Mouse (Mus musculus): ENCODE measurements around the gene Tnip3.

The Tnip3 gene

DNA sequence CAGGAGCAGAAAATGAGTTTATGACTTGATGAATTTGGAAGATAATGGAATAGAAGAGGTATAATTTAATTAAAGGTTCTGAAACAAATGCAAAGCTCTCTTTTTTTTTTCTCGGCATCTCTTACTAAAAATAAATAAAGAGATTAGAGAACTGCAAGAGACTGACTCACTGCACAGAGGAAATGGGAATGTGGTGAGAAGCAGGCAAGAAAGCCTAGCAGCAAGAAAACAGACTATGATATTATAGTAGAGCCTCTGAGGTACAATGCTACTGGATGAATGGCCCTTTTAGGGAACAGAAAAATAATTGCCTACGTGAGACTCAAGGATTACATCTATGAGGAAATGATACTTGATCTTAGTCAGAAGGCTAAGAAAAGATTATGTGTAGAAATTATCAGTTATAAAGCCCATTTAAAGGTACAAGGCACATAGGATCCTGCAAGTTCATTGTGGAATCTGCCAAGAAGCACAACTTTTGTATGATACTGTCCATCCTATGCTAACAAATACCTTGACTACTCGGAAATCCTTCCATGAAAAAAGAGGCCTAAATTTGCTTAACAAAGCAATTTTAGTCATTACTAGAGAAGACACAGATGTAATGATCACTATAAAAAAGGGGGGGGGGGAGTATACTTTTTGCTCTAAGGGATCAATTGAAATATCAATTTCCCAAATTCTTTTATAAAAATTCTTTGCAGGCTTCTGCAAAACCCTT, 60.4 kb downstream of the Tnip3 start:
- no peak for DNase-seq

DNA sequence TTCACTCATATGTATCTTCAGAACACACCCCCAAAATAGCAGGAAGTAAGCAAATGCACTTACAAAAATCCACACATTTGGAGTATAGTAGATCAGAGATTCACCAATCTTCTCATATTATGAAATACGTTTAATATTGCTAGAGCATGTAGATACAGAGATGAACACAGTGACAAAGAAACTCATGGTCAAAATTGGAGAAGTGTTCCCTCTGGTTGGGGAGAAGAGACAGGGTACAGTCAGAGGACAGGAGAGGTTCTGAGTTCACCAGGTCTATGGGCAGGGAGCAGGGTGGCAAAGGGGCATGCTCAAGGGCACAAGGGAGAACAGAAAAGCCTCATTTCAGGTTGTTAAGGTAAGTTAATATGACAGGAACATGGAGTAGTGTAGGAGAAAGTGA, 63.7 kb downstream of the Tnip3 start:
- DNase-seq, result no peak

DNA sequence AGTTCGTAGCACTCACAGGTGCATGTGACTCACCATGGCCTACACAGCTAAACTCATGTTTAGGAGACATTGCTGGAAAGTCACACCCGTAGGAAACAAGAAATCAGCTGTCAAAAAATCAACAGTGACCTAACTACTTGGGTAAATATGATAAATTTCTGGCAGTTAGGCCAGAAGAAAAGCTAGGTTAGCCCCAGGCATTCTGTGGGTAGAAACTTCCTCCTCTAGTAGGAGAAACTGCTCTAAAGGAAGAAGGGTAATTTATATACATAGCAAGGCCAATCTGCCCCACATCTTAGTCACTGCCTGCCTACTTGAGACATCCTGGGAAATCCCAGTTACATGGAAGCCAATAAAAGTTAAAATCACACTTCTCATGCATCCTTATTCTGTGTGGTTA, 64.9 kb downstream of the Tnip3 start:
- DNase-seq, result no peak

DNA sequence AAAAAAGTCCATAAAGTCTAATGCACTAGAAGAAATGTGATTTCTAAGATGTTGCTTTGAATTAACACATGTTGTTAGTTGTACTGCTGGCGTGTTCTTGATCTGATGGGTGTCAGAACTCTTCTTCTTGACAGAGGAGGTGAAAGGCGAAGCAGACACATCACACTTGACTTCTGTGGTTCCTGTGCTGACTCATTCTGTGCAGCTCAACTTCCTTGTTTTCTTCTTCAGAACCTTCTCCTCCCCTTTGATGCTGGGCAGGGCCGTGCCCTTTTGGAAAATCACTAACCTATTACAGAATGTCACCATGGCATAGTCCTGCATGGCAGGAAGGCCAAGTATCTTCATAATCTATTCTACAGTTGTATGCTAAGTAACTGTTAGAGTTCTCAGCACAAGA, 69.1 kb downstream of the Tnip3 start:
- no peak for DNase-seq

DNA sequence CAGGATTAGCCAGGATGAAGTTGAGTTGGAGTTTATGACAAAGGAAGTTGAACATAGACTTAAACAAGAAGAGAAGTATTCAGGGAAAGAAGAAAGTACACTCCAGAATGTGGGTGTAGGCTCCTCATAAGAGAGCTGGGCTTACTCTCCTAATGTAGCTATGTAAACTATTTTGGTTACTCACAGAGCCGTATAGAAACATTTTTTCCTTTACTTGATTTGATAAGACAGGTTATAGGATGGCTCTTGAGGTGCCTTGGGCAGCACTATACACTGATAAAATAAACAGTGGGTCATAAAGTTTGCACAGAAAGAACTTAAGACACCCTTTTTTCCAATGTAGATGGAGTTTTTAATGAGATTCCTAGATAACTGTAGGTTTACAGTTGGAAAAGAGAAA, 70.3 kb downstream of the Tnip3 start:
- DNase-seq, result no peak

DNA sequence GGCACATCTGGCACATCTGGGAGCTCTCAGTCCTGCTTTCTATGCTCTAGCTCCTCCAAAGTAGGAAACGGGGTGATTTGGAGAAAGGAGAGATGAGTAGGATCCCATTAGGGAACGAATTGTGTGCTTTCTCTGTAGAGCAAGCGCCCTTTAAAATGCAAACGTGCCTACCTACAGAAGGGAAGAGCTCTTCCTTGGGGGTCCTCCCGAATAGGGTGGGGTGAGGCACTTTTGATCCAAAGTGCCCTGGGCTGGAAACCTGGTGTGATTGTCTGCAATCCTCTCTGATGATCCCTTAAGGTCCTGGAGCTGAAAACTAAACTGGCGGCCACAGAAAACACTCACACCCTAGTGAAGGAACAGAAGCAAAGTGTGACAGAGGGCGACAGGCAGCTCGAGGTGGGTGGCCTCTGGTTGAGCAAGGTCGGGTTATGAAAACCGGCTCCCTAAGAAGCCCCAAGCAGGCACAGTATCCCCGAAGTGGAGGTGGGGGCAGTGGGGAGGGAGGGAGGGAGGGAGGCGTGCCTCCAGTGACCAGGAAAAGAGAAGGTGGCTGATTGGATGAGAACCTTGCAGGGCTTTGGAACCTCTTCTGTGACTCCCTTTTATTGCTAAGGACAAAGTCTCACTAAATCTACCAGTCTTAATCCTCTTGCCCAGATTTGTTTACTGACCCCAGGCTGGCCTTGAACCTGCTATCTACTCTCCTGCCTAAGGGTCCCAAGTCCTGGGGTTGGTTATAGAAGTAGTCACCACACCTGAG, 72.1 kb downstream of the Tnip3 start:
- DNase-seq, result no peak

DNA sequence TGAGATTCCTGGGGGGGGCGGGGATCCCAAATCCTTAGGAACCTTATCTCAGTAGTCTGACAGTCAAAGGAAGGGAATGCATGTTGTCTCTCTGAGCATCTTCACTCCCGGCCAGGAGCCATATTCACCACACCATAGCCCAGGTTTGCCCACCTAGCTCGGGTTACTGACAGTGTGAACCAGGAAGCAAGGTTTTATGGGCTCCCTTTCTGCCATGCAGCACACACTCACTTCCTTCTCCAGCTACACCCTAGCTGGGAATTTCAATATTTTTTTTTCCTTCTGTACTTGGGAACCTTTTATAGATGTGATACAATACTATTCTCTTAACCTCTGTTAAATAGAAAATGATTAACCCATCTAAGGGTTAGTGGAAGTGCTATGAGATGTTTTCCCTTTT, 73.4 kb downstream of the Tnip3 start:
- DNase-seq, result no peak

DNA sequence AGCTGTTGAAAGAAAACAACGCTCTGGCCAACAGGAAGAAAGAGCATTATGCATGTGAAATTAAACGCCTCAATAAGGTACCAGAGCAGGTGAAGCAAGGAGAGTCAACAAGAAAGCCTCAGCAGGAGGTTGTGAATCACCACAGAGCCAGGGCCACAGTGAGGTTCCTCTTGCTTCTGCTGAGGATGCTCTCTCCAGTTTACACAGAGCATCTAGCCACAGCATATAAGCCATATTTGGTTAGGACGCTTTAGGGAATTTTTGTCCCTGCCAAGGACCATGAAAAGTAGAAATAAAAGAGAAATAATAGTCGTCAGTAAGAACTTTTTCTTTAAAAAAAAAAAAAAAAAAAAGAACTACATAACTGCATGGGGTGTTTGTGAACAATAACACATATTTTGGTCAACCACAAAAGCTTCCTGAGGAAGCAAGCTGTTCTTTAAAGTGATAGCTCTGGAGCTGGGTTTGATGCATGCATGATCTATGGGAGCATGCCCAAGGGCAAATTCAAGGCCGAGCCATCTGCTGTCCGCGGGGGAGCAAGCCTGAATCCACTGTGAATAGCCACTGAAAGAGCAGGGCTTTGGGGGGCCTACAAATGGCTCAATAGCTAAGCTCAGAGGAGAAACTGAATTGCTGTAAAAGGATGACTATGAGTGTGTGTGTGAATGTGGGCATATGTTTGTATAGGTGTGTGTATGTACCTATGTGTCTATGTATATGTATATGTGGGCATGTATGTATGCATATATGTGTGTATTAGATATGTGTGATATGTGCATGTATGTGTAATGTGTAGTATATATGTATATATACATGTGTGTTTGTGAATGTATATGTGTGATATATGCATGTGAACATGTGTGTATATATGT, 75.0 kb downstream of the Tnip3 start:
- no peak for DNase-seq

DNA sequence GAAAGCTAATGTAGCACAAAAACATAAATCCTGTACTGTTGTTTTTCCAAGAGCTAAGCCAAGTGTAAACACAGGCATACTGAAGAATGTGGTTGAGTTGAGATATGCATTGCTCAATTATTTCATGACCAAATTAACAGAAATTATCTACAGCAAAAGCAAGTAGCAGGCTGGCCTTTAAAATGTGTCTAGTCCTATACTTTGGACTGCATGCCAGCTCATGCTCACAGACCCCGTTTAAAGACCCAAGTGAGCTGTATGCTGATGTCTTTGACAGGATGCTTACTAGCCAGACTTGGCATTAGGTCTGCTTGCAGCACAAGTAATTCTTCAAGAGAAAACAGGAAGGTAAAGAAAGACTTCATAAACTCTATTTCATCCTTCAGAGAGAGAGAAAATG, 75.8 kb downstream of the Tnip3 start:
- no peak for DNase-seq

DNA sequence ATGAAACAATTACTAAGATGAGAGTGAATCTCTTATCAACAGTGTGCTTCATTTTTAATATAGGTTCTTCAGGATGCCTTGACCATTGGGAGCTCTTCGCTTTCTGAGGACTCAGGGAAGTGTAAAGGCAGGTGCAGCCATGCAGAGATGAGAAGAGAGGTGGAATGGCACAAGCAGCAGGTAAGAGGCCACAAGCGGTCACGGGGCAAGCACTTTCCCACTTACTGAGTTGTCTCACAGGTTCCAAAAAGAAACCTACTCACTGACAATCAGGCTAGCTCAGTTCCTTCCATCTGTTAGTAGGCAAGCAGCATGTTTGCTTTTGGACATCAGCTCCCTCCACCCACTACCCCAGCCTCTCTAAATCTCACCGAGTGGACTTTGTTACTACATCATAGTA, 80.7 kb downstream of the Tnip3 start:
- no peak for DNase-seq

DNA sequence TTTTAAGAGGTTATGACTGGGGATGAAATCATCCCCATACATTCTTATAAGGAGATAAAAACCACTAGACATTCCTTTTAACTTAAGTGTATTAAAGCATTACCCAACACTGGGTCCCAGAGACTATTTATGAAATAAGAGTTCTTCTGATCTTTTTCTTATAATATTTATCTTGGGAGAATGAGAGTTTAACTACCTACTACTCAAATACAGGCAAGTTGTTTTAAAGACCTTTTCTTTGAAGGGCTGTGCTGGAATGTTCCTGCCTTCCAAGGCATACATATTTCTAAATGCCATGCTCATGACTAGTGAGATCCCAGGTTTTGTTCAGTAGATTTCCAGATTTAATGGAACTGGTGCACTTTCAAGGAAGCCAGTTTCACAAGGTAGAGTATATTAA, 81.8 kb downstream of the Tnip3 start:
- DNase-seq, result no peak

DNA sequence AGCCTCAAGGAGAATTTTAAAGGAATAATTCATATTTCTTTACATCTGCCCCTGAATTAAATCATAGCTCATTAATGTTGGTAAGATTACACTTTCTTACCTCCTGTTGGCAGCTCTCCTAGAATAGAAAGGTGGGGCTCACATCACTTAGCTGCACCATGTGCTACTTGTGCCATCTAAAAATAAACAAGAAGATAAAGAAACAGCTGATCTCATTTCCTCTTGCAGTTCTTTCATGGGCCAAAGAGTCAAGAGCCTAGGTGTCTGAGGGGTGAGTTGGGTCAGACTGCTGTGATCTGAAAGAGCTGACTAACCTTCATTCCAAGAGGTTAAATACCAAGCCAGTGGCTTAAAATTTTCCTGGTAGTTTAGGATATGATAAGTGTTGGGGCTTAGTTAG, 86.7 kb downstream of the Tnip3 start:
- DNase-seq, result no peak

DNA sequence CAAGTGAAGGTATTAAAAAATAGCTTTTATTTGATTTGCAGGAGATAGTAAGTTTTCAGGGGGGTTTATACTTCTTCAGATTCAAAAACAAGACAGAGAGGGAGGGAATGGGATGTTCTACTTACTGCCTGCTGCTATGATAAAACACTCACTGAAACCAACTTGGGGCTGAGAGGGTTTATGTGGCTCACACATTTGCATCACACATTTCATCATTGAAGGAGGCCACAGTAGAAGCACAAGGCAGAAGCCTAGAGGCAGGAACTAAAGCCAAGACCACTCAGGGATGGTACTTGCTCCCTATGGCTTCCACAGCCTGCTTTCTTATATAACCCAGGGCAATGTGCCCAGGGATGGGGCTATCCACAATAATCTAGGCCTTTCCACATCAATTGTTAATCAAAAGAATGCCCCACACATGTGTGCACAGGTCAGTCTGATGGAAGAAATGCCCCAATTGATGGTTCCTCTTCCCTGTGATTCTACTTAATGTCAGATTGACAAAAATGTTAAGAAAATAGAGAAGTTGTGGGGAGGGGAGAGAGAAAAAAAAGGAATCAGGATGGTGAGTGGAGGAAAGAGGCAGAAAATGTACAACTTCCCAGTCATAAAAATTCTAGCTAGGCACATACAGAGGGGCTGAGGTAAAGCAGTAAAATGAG, 88.9 kb downstream of the Tnip3 start:
- DNase-seq, result no peak

DNA sequence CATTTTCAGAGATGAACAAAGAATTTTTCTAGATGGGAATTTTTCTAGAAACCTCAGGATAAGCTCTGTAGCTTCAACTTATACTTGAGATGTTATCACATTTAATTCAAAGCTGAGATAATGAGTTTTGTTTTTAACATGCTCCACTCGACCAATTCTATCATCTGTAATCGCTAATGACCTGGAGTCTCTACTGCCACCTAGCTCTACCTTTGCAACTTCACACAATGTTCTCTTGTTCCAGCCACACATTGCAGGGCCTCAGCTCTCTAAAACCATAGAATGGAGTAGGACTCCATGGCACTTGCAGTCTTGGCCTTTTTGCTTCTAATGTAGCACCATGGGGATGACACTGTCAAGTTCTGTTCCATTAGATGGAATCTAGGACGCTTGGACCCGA, 90.5 kb downstream of the Tnip3 start:
- DNase-seq, result no peak

DNA sequence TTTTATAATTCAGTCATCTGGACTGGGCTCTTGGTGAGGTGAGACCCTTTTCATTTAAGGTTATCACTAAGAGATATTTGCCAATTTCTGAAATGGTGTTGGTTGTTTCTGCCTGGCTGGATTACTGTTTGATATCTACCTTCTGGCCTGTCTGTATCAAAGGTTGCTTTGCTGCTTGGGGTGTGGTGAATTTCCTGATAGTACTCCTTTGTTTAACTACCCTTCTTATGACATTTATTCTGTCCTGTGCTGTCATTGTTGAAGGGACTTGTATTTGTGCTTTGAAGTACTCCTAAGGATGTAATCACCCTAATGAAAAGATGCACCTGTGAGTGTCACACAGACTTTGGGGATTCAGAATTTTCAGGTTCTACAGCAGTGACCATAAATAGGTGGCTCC, 96.1 kb downstream of the Tnip3 start:
- DNase-seq, result no peak

DNA sequence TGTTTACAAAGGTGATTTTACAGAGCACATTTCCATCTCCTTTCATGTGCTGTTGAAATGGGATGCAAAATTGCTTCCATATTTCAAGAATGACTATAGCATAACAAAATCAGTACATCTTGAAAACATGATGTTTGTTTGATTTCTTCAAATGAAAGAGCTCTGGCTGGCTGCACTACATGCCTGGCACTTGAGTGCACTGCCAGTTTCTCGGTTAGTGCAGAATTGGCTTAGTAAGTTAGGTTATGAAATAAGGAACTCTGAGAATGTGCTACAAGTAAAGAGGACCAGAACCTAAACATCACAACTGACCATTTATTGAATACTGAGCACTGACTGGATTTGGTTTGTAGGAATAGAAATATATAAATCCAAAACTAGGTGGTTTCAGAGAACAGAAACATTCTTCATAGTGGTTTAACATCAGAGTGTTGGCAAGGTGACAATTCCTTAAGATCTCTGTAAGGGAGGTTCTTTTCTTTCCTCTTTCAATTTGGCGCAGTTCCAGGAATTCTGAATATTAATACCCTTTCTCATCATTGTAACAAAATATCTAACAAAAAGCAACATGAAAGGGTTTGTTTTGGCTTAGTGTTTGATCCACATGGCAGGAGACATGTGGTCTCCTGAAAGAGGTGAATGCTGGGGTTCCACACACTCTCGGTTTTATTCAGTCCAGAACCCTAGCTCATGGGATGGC, 98.1 kb downstream of the Tnip3 start:
- no peak for DNase-seq

DNA sequence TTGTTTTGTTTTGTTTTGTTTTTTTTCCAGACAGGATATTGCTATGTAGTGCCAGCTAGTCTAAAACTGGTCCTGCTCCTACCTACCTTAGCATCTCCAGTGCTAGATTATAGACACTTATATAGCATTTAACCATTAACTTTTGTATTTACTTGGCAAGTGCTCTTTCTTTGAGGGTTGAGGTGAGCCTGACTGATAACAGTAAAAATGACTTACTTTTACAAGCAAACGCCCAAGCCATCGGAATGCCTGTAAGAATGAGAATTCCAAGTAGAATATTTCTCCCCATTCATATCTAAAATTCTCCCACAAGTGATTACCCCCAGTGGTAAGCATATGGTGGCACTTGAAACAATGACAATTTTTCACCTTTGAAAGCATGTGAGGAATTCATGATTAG, 105.5 kb downstream of the Tnip3 start:
- DNase-seq, result no peak

DNA sequence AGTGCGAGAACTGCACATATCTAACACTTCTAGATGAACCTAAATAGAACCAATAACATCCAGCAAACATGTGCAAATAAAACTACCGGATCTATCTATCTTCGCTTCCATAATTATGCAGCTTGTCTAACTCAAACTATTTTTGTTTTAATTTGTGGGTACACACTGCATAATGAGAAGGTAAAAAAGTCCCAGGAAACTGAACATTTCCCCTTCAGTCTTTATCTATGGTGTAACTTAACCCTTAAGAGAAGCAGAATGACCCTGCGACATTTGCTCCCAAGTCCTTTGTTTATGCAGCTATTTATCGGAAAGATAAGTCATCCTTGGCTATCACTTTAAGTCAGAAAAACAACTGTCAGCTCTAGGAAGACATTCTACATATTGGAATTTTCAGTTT, 107.1 kb downstream of the Tnip3 start:
- DNase-seq, result no peak

DNA sequence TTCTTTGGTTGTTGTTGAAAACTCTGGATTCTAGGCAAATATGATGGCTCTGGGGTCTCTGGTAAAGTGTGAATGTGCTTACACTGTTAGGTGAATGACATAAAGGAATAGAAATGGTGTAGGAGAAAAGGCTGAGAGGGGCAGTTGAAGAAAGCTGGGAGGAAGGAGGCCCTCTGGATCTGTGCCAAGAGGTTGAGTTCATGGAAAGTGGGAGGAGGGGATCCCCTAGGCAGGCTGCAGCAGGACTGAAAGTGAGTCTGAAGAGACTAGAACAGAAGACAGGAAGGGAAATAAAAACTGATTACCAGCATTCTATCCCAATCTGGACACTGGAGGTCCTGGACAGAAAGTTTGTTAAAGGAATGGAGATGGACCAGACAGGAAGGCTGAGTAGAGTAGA, 117.3 kb downstream of the Tnip3 start:
- no peak for DNase-seq

DNA sequence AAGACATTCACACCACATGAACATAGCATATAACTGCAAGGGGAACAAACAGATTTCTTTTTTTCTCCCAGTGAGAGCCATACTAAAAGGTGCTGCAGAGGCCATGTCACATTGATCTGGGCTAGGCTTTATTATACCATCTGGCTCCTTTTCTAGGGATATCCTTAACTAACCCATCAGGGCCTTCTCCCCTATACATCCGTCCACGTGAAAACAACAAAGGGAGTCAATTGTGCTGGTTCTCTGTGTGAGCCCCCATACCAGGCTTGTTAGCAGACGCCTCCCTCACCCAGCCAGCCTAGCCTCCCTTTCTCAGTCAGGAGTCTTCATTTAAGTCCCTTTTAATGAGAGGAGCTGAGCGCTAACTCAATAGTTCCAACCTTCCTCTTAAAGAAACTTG, 119.0 kb downstream of the Tnip3 start:
- peak; percentile 8 for DNase-seq

DNA sequence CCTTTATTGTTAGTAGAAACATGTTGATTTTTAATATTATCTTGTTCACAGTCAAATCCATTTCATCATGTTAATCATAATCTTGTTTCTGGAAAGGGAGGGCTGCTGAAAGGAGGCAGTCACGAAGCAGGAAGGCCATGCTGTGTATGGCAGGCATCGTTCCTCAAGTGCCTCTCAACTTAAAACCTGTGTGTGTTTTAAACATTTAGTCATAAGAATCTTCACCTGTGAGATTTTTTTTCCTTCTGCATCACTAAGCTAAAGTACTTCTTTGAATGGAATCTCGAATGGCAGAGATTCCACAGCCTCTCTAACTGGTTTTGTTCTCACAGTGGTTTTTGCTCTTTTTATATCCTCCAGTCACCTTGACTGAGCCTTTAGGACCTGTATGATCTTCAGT, 121.3 kb downstream of the Tnip3 start:
- DNase-seq, result no peak

DNA sequence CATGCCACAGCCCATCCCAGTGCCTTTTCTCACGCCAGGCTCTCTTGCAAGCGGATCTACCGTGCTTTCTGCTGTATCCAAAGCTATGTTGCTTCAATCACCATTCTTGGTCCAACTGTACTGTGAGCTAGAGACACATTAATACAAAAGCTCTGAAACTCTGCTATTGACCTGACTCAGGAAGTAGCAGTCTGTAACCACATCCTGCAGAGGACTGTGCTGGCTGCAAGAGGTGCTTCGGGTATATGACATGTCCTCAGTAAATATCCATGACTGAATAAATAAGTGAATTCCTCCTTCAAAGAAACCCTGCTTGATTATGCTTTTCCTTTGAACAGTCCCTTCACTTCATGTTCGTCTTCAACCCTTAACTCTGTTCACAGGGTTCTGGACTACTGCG, 122.6 kb downstream of the Tnip3 start:
- DNase-seq, result no peak

DNA sequence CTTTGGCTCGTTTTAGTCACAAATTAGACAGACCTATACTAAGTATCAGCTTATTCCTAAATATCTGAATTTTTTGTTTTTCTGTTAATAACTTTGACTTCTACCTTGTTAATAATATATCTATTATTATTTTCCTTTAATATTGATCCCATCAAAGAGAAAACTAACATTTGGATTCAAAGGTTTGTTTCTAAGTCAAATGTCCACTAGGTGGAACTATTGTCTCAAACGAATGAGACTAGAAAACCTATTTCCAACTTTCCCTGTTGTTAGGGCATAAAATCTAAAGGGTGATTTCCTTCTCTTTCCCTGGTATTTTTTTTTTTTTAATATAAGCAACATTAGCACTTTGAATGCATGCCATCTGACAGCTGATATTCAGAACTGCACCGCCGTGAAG, 126.3 kb downstream of the Tnip3 start:
- no peak for DNase-seq
